Mouse (Mus musculus) lung, postnatal 0 days (tissue): ENCODE results near the gene Cebpe. TPM values are rescaled to one million over a fixed set of nuclear protein-coding genes. Genes with fewer than 3 reads are reported as not detected.

Experiments used
- ATAC-seq: fragments of 200-750 bp; cut with Nextera tagmentation; 2 replicates; pipeline ENCODE4 v1.8.0; 2017; ENCODE audit warnings: moderate library complexity
- DNase-seq: peaks from one replicate; pipeline ENCODE4 v3.0.0-alpha.2; 2016; ENCODE audit warnings: low spot score
- H3K27ac ChIP-seq: fragments of 300-500 bp; sonication (generic); 2 replicates; pipeline ENCODE4 v1.5.1; 2014; ENCODE audit warnings: antibody characterized with exemption, mild to moderate bottlenecking, low read length, mixed read lengths
- H3K27me3 ChIP-seq: fragments of 300-500 bp; sonication (generic); replicated peaks from 2 replicates; pipeline ENCODE4 v1.6.1; 2014; ENCODE audit warnings: low read length, mixed read lengths; ENCODE audit not compliant: insufficient read depth
- H3K36me3 ChIP-seq: fragments of 300-500 bp; sonication (generic); 2 replicates; pipeline ENCODE4 v1.6.1; 2014; ENCODE audit warnings: low read length, mixed read lengths; ENCODE audit not compliant: insufficient read depth
- H3K4me1 ChIP-seq: fragments of 300-500 bp; sonication (generic); 2 replicates; pipeline ENCODE4 v1.6.1; 2014; ENCODE audit warnings: antibody characterized with exemption, low read depth, low read length, mixed read lengths; ENCODE audit not compliant: insufficient read depth
- H3K4me2 ChIP-seq: fragments of 300-500 bp; sonication (generic); replicated peaks from 2 replicates; pipeline ENCODE4 v1.6.1; 2014; ENCODE audit warnings: low read depth, mild to moderate bottlenecking, low read length, moderate library complexity, mixed read lengths
- H3K4me3 ChIP-seq: fragments of 300-500 bp; sonication (generic); 2 replicates; pipeline ENCODE4 v1.5.1; 2014; ENCODE audit warnings: low read depth, low read length
- H3K9ac ChIP-seq: fragments of 300-500 bp; sonication (generic); replicated peaks from 2 replicates; pipeline ENCODE4 v1.6.1; 2014; ENCODE audit warnings: low read depth, mild to moderate bottlenecking
- H3K9me3 ChIP-seq: fragments of 300-500 bp; sonication (generic); 2 replicates; pipeline ENCODE4 v1.6.1; 2016; ENCODE audit warnings: low read length, mixed read lengths
- CTCF ChIP-seq: IDR thresholded peaks from 2 replicates; pipeline ENCODE4 v1.5.1; 2016; ENCODE audit warnings: antibody characterized with exemption, mild to moderate bottlenecking
- EP300 ChIP-seq: IDR thresholded peaks from 2 replicates; pipeline ENCODE4 v1.6.1; 2016; ENCODE audit warnings: antibody characterized with exemption, mild to moderate bottlenecking, control low read depth
- WGBS: fragments of 180-500 bp; shearing (Covaris S2); extraction: QIAGEN DNeasy Blood & Tissue Kit; methylation state at CpG from one replicate; pipeline ENCODE4 v1.1.7; 2014; 5-methylcytosine and 5-hydroxymethylcytosine counted together
- polyA plus RNA-seq: library from polyadenylated mRNA; unstranded; fragments of >200 nt; fragmentation: Nextera tagmentation; extraction: Ambion mirVana; gene quantifications from 2 replicates; pipeline ENCODE4 v1.2.1, GENCODE M21; 2015

Cebpe gene
- polyA plus RNA-seq, 1 experiment from 2014 or later = 0.58 TPM

DNA sequence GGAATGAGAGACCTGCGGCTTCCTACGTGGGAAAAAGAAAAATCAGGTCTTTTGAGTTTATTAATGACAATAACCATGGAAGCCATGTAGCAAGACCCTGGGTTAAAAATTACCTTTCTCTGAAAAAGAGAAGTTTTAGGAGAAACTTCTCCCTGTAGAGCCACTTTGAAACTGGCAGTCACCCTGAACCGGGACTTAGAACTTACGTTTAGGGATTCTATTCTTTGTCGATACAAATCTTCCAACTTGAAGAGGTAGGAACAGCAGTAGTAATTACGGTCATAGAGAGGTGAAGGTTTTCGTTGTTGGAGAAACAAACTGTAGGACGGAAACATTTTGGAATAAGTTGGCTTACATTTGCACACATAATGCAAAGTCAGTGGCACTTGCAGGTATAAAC, 24.7 kb downstream of the Cebpe start:
- H3K27ac ChIP-seq = peak overlapping the region; percentile 98
- H3K9me3 ChIP-seq = no peaks in the 10 kb centered on the region
- H3K9ac ChIP-seq = peak overlapping the region; percentile 62
- H3K4me1 ChIP-seq = peaks cover 8% of the 10 kb centered on the region; the same call in 1 of the 2 replicates
- H3K36me3 ChIP-seq = no peaks in the 10 kb centered on the region; the same call in 1 of the 2 replicates
- DNase-seq (peak; percentile 35), ATAC-seq (no peak)
- H3K4me2 ChIP-seq = peak overlapping the region; percentile 71
- H3K27me3 ChIP-seq = no peaks in the 10 kb centered on the region
- H3K4me3 ChIP-seq = peak overlapping the region; percentile 96
- 2% methylated on average over 8 of the region's 8 CpGs for WGBS
- TF ChIP-seq CTCF = no peak
- no peak for TF ChIP-seq EP300

DNA sequence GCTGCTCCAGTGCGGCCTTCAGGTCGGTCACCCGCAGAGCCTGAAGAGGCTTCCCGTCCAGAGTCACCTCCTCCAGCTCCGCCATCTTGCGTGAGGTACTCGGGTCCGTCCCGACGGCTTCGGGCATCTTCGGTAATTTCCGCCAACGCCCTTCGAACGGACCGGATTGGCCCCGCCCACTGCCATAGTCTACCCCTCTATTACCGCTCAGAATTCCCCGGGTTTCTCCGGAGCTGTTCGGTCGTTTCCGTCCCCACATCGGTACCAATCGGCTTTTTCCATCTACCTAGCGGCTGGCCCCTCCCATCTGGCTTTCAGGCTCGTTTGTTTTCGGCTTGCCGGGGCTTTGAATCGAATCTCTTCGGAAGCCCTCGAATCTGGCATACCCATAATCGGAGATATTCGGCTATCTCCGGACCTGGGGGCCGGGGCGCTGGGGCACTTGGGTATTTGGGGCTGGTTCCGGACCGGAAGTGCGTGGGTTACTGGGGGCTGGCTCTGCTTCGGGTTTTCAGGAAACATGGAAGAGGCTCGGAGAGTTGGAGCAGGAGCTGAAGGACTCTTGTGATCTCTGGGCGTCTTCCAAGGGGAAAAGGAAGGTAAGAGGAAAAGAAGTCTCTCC, 25.3 kb downstream of the Cebpe start, which contains the start of gene Acin1:
Acin1 (minus strand) TSS at position 410 of the 622 bp plus-strand sequence.
- no peaks in the 10 kb centered on the region; the same call in 1 of the 2 replicates for H3K36me3 ChIP-seq
- no peaks in the 10 kb centered on the region for H3K9me3 ChIP-seq
- peak; percentile 100 for DNase-seq
- WGBS = under 1% methylated on average over 44 of the region's 44 CpGs
- TF ChIP-seq CTCF = no peak
- TF ChIP-seq EP300 = peak; percentile 65; the same call in 1 of the 2 replicates
- peaks cover 8% of the 10 kb centered on the region; the same call in 1 of the 2 replicates for H3K4me1 ChIP-seq
- ATAC-seq = peak; percentile 96
- no peaks in the 10 kb centered on the region for H3K27me3 ChIP-seq
- peak within 1 kb of the TSS; percentile 71 for H3K4me2 ChIP-seq
- peak within 1 kb of the TSS; percentile 96 for H3K4me3 ChIP-seq
- H3K27ac ChIP-seq = peak within 1 kb of the TSS; percentile 98
- H3K9ac ChIP-seq = peak within 1 kb of the TSS; percentile 99

DNA sequence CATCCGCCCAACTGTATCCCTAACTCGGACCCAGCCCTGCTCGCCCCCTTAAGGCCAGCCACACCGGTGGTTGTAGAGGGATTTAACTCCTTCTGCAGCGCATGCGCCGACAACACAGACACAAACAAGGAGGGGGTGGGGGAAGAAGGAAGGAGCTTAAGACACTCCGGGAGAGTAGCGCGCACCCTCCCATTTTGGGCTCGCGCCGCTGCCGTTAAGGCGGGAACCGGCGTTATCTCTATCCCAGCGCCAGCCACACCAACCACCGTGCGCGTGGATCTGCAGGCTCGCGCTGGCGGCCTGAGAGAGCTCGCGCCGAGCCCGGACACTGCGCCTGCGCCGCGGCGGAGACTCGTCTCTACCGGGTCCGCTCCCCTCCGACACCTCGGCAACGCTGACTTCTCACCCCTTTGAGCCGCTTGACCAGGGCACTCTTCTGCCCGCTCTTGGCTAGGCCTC, 25.9 kb downstream of the Cebpe start, which contains the start of gene 1700123O20Rik:
1700123O20Rik (plus strand) TSS at position 154 of the 459 bp plus-strand sequence.
- 0% methylated on average over 38 of the region's 41 CpGs for WGBS
- peak within 1 kb of the TSS; percentile 71 for H3K4me2 ChIP-seq
- peaks cover 8% of the 10 kb centered on the region; the same call in 1 of the 2 replicates for H3K4me1 ChIP-seq
- DNase-seq (peak; percentile 96), ATAC-seq (peak; percentile 66)
- H3K9me3 ChIP-seq = no peaks in the 10 kb centered on the region
- H3K36me3 ChIP-seq = no peaks in the 10 kb centered on the region; the same call in 1 of the 2 replicates
- H3K27ac ChIP-seq = peak within 1 kb of the TSS; percentile 98
- TF ChIP-seq CTCF (peak; percentile 67), EP300 (no peak)
- peak within 1 kb of the TSS; percentile 99 for H3K9ac ChIP-seq
- H3K27me3 ChIP-seq = no peaks in the 10 kb centered on the region
- peak within 1 kb of the TSS; percentile 96 for H3K4me3 ChIP-seq

DNA sequence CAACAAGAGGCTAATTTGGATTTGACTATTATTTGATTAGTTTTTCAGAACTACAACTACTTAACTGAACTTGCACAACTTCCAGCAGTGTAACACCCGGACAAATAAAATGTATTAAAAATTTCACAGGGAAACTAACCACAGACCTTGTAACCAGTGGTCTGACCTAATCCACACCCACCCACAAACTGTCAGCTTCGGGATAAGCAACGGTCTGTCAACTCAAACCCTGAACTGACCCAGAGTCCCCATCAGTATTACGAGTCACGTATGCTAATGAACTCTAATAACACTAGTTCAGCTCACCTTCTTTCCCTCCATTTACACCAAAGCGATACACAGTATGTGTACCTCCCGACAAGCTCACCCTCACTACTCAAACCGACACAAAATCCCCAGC, 26.5 kb downstream of the Cebpe start:
- Histone ChIP-seq H3K9ac (peak overlapping the region; percentile 99), H3K4me3 (peak overlapping the region; percentile 96), H3K4me2 (peak overlapping the region; percentile 71), H3K27me3 (no peaks in the 10 kb centered on the region), H3K36me3 (no peaks in the 10 kb centered on the region), H3K27ac (peak overlapping the region; percentile 98), H3K9me3 (no peaks in the 10 kb centered on the region), H3K4me1 (peaks cover 8% of the 10 kb centered on the region; the same call in 1 of the 2 replicates)
- 4% methylated on average over 8 of the region's 8 CpGs for WGBS
- TF ChIP-seq EP300 = no peak
- no peak for TF ChIP-seq CTCF
- ATAC-seq (no peak), DNase-seq (peak; percentile 25)

DNA sequence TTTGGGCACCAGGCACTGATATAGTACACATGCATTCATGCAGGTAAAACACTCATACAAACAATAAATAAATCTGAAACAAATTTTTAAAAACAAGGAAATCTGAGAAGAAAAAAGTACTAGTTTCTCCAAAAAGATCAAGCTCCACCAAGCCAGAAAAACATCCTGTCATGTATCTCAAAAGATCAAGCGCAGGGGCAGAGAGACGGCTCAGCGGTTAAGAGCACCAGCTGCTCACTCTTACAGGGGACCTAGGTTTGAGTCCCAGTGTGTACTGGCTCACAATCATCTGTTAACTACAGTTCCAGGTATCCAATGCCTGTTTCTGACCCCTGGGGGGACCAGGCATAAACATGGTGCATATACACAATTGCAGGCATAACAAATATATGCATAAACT, 29.6 kb downstream of the Cebpe start:
- Histone ChIP-seq H3K4me3 (no peak overlapping the region), H3K27ac (no peak overlapping the region), H3K27me3 (no peaks in the 10 kb centered on the region), H3K36me3 (peaks cover 10% of the 10 kb centered on the region; the same call in 1 of the 2 replicates), H3K9me3 (no peaks in the 10 kb centered on the region), H3K9ac (no peak overlapping the region), H3K4me2 (no peak overlapping the region), H3K4me1 (no peaks in the 10 kb centered on the region)
- ATAC-seq = no peak
- no peak for DNase-seq
- TF ChIP-seq CTCF (no peak), EP300 (no peak)
- 87% methylated on average over 3 of the region's 3 CpGs for WGBS

DNA sequence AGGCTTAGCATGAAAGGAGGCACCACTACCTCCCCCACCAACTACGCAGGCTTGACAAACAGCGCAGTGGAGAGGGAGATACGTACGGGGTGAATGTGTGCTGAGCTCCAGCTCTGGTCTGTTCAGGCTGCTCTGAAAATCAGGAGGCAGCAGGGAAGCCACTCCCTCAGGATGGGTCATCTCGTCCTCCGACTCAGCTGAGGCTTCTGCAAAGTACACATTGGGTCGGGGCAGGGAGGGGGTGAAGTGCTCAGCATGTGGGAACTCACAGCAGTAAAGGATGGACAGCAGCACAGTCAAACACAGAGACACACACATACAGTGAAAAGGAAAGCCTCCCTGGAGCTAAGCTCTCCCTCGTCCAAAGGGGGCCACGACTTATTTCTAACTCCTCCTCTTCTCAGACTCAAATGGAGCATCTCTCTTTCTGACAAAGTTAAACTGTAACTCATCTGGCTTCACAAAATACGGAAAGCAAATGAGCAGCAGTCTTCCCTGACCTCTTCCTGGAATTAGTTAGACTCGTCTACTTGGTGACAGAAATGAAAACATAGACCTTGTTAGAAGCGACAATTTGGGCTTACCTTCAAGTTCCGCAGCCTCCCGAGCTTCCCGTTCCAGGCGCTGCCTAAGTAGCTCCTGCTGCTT, 33.2 kb downstream of the Cebpe start:
- WGBS = 79% methylated on average over 16 of the region's 16 CpGs
- DNase-seq (no peak), ATAC-seq (no peak)
- Histone ChIP-seq H3K9ac (no peak overlapping the region), H3K4me3 (no peak overlapping the region), H3K27me3 (no peaks in the 10 kb centered on the region), H3K9me3 (no peaks in the 10 kb centered on the region), H3K27ac (no peak overlapping the region), H3K4me1 (no peaks in the 10 kb centered on the region; the same call in 1 of the 2 replicates), H3K4me2 (no peak overlapping the region), H3K36me3 (peaks cover 10% of the 10 kb centered on the region; the same call in 1 of the 2 replicates)
- TF ChIP-seq EP300 (no peak), CTCF (no peak)
